Mouse (Mus musculus) stomach, embryonic 16.5 days (tissue): ENCODE measurements around the gene Gm14698. TPM values are rescaled to one million over a fixed set of nuclear protein-coding genes. Genes with fewer than 3 reads are reported as not detected.
"Not testable (repeated sequence)": the region's sequence is repeated elsewhere in the genome, so short reads cannot be mapped to it uniquely, and the experiment has no call there.

Experiments
- ATAC-seq: fragments of 200-750 bp; cut with Nextera tagmentation; 2 replicates; pipeline ENCODE4 v1.8.0; 2017; ENCODE audit warnings: moderate number of reproducible peaks, moderate TSS enrichment; ENCODE audit not compliant: insufficient read depth, low FRiP score
- H3K27ac ChIP-seq: fragments of 300-500 bp; sonication (generic); 2 replicates; pipeline ENCODE4 v1.5.1; 2014; ENCODE audit warnings: low read length
- H3K27me3 ChIP-seq: fragments of 300-500 bp; sonication (generic); 2 replicates; pipeline ENCODE4 v1.6.1; 2014; ENCODE audit warnings: low read length, control low read depth, mixed read lengths; ENCODE audit not compliant: control insufficient read depth, insufficient read depth
- H3K36me3 ChIP-seq: fragments of 300-500 bp; sonication (generic); 2 replicates; pipeline ENCODE4 v1.6.1; 2014; ENCODE audit warnings: low read length; ENCODE audit not compliant: control insufficient read depth, insufficient read depth
- H3K4me1 ChIP-seq: fragments of 300-500 bp; sonication (generic); 2 replicates; pipeline ENCODE4 v1.6.1; 2014; ENCODE audit warnings: low read length, control low read depth, mixed read lengths; ENCODE audit not compliant: control insufficient read depth, insufficient read depth
- H3K4me2 ChIP-seq: fragments of 300-500 bp; sonication (generic); 2 replicates; pipeline ENCODE4 v1.6.1; 2014; ENCODE audit warnings: low read depth, low read length, mixed read lengths
- H3K4me3 ChIP-seq: fragments of 300-500 bp; sonication (generic); replicated peaks from 2 replicates; pipeline ENCODE4 v1.5.1; 2014; ENCODE audit warnings: mild to moderate bottlenecking, low read length
- H3K9ac ChIP-seq: fragments of 300-500 bp; sonication (generic); 2 replicates; pipeline ENCODE4 v1.6.1; 2014; ENCODE audit warnings: low read length
- H3K9me3 ChIP-seq: fragments of 300-500 bp; sonication (generic); replicated peaks from 2 replicates; pipeline ENCODE4 v1.6.1; 2016; ENCODE audit warnings: low read length, control low read depth; ENCODE audit not compliant: control insufficient read depth
- WGBS: fragments of 180-500 bp; shearing (Covaris S2); extraction: QIAGEN DNeasy Blood & Tissue Kit; methylation state at CpG from one replicate; pipeline ENCODE4 v1.1.7; 2014; 5-methylcytosine and 5-hydroxymethylcytosine counted together
- polyA plus RNA-seq: library from polyadenylated mRNA; unstranded; fragments of >200 nt; fragmentation: Nextera tagmentation; extraction: Ambion mirVana; gene quantifications from 2 replicates; pipeline ENCODE4 v1.2.1, GENCODE M21; 2015

The Gm14698 gene
- polyA plus RNA-seq, result 3.2 and 3.8 TPM in 2 replicates

- H3K4me3 ChIP-seq, result peak within 1 kb of the TSS; percentile 30
- not testable (repeated sequence) for H3K27ac ChIP-seq, H3K4me1 ChIP-seq, H3K36me3 ChIP-seq, H3K9ac ChIP-seq, H3K27me3 ChIP-seq, H3K9me3 ChIP-seq
- peak; percentile 74; the same call in 1 of the 2 replicates for ATAC-seq
- H3K4me2 ChIP-seq, result peak within 1 kb of the TSS; percentile 42
- whole genome bisulfite sequencing, result 17% methylated on average over 21 of the region's 36 CpGs
These were observed at the start of gene Gm14698 for GRCm38 (mm10) chrX:68821059-68821458. TSS of gene Gm14698 (plus strand) at chrX:68821093.

DNA sequence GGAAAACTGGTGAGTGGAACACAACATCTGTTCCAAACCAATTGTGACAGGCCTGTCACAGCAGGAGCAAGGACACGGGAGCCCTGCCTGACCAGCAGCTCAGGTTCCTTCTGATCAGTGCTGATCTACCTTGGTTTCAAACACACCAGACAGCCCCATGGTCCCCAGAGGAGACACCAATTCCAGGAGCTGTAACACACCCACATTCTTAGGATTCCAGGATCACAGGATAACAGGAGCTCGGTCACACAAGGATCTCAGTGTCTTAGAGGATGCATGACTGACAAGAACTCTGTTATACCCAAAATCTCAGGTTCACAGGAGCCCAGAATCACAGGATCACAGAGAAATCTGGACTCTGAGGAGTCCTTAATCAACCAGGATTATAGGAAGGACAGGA lies 444 bp upstream of the Gm14698 start:
- not testable (repeated sequence) for H3K36me3 ChIP-seq, H3K9ac ChIP-seq, H3K27ac ChIP-seq, H3K4me3 ChIP-seq, H3K9me3 ChIP-seq, H3K4me1 ChIP-seq, ATAC-seq, H3K27me3 ChIP-seq
- H3K4me2 ChIP-seq, result peak overlapping the region; percentile 42
- 34% methylated on average over 2 of the region's 2 CpGs for WGBS

DNA sequence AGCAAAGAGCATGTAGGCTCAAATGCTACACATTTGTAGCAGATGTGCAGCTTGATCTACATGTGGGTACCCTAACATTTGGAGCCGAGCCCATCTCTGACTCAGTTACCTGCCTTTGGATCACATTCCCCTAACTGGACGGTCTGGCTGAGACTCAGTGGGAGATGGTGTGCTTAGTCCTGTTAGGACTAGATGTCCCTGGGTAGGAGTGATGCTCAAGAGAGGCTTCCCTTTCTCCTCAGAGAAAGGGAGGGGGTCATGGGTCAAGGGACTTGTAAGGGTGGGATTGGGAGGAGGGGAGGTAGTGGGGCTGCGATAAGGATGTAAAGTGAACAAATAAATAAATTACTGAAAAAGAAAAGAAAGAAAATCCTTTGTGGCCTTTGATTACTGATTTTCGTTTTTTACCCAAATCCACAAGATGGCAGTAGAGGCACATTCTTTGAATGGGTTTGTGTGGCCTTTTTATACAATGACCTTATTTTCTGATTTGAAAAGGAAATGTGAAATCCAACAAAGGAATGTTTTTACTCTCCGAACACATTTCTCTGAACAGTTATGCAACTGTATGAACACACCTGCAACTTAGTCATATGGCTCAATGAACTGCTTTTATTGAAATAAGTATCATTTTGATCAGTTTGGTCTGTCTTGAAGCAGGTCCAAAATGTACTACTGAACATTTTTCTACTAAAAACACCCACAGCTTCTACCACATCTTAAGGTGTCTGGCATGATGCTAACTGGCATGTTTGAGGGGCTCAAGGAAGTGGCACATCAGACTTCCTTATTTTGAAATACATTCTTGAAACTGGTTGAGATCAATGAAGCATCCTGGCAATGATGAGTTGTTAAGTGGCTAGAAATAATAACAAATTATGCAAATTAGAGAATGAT lies 18.9 kb downstream of the Gm14698 start:
- Histone ChIP-seq H3K27ac (no peak overlapping the region), H3K9me3 (no peaks in the 10 kb centered on the region), H3K4me1 (no peaks in the 10 kb centered on the region), H3K36me3 (no peaks in the 10 kb centered on the region), H3K9ac (no peak overlapping the region), H3K4me2 (no peak overlapping the region), H3K27me3 (no peaks in the 10 kb centered on the region), H3K4me3 (no peak overlapping the region)
- 18% methylated on average over 5 of the region's 5 CpGs for WGBS
- ATAC-seq, result no peak

DNA sequence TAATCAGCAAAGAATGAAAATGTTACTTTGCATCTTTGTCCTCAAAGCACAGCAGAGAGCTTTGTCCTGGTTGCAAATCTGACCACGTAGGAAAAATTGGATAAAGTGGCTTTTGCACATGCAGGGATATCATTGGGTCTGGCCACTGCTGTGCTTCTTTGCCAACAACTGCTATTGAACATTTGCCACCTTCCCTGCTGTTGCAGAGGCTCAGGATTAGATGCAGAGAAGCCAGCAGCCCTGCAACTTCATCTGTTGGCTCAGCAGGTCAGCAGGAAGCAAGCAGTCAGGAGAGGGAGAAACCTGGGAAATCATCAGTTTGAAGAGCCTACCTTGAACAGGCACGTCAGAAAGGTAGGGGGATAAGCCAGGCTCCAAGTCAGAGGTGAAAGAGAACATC lies 44.3 kb downstream of the Gm14698 start:
- H3K27me3 ChIP-seq, result no peaks in the 10 kb centered on the region
- no peaks in the 10 kb centered on the region for H3K4me1 ChIP-seq
- H3K4me2 ChIP-seq, result no peak overlapping the region
- H3K4me3 ChIP-seq, result no peak overlapping the region
- H3K9me3 ChIP-seq, result no peaks in the 10 kb centered on the region
- H3K36me3 ChIP-seq, result no peaks in the 10 kb centered on the region
- H3K9ac ChIP-seq, result no peak overlapping the region
- WGBS, result 40% methylated on average over 2 of the region's 2 CpGs
- H3K27ac ChIP-seq, result no peak overlapping the region
- no peak for ATAC-seq

Other genes with a start within 250 kb of the Gm14698 start
- gene Fmr1, start 142.6 kb upstream of the Gm14698 start, polyA plus RNA-seq, result 45.1 and 52.4 TPM in 2 replicates
- gene Fmr1nb, start 59.3 kb upstream of the Gm14698 start, polyA plus RNA-seq, result 0.40 TPM in 1 of 2 replicates, not detected in the other
- gene Gm6812, start 72.0 kb downstream of the Gm14698 start, polyA plus RNA-seq, result not detected in 2 replicates